Mouse (Mus musculus) spleen, adult 2 months (tissue): ENCODE results near the gene Fgd4.

Experiments used
- CTCF ChIP-seq: fragments of 200-500 bp; IDR thresholded peaks from 2 replicates; pipeline ENCODE4 v1.5.1; 2011; ENCODE audit warnings: mild to moderate bottlenecking, inconsistent platforms; ENCODE audit not compliant: insufficient read depth, insufficient read length, insufficient replicate concordance; ENCODE audit errors: extremely low read depth
- POLR2A ChIP-seq: fragments of 200-500 bp; IDR thresholded peaks from 2 replicates; pipeline ENCODE4 v1.6.1; 2011; ENCODE audit warnings: low read depth, low read length, inconsistent platforms

DNA sequence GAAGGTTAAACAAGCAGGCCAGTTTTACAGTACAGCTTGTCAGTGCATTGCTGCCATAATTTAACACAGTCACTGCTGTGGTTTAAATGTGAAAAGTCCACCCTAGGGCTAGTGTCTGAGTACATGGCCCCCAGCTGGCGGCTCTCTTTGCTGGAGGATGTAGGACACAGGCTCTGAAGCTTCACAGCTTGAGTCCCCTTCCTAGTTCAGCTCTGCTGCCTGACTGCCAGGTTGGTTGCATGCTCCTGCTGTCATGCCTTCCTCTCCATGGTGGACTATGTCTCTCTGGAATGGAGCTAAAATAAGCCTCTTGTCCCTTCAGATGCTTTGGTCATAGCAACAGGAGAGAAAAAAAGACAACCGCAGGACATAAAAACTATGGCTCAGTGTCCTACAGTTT, 46.3 kb downstream of the Fgd4 start:
- TF ChIP-seq POLR2A, result no peak
- TF ChIP-seq CTCF, result no peak
